Comparison of ENCODE assay signal across 1 mouse cellular context in genomic region chr11:70646691-70647650, GRCm38 (mm10).
TF ChIP-seq lines count a peak whose summit lies in the region.

Rnf167 (plus strand) TSS chr11:70647235.
Slc25a11 (minus strand) TSS chr11:70647479.

TF ChIP-seq in MEL, 35 proteins besides CTCF, POLR2A, EP300 and RAD21 (continued from another document):
- peak; percentile 66; the same call in 1 of the 2 replicates for TF ChIP-seq TCF12 (IDR thresholded peaks at IDR 0.05; ENCODE audit: low read depth, low read length)
- TF ChIP-seq USF1 (IDR thresholded peaks at IDR 0.05; ENCODE audit: low read depth, low read length), result no peak
- TF ChIP-seq ZNF384 (IDR thresholded peaks at IDR 0.05; ENCODE audit: low read depth, low read length), result peak; percentile 99
- TF ChIP-seq CHD2 (IDR thresholded peaks at IDR 0.05; ENCODE audit: low read length), result peak; percentile 97
- TF ChIP-seq BHLHE40 (IDR thresholded peaks at IDR 0.05; ENCODE audit: borderline replicate concordance, low read depth, low read length), result peak; percentile 69; the same call in 1 of the 2 replicates
- peak; percentile 50; the same call in 1 of the 2 replicates for TF ChIP-seq MAX (IDR thresholded peaks at IDR 0.05; ENCODE audit: low read length)
- TF ChIP-seq KAT2A (conservative IDR thresholded peaks at IDR 0.05; ENCODE audit: low read depth, low read length), result no peak; the same call in 1 of the 2 replicates
- no peak for TF ChIP-seq UBTF (IDR thresholded peaks at IDR 0.05; ENCODE audit: borderline replicate concordance, insufficient read depth, low read depth, low read length)
- TF ChIP-seq POLR2AphosphoS5 (IDR thresholded peaks at IDR 0.05; ENCODE audit: borderline replicate concordance, low read depth, low read length), result no peak
- peak; percentile 71 for TF ChIP-seq NRF1 (IDR thresholded peaks at IDR 0.05; ENCODE audit: insufficient read depth, low read depth, low read length, poor library complexity, severe bottlenecking)
- TF ChIP-seq GABPA (IDR thresholded peaks at IDR 0.05; ENCODE audit: low read depth, low read length), result no peak
